Mouse (Mus musculus) MEL (cell line): ENCODE data around the gene Prickle1. TPM values are rescaled to one million over a fixed set of nuclear protein-coding genes. Genes with fewer than 3 reads are reported as not detected.

Experiments
- DNase-seq: peaks from one replicate; pipeline ENCODE4 v3.0.0; 2011; ENCODE audit warnings: low read depth, low spot score
- H3K27ac ChIP-seq: 2 replicates; pipeline ENCODE4 v1.5.1; 2012; ENCODE audit warnings: low read depth, mild to moderate bottlenecking, control low read depth, low read length, moderate library complexity; ENCODE audit not compliant: control insufficient read depth
- H3K27me3 ChIP-seq, 2 experiments: fragments of 150-350 bp in 1 of 2; sonication (generic) in 1 of 2; 2 replicates each; pipeline ENCODE4 v1.6.1; 2012; ENCODE audit warnings: low read length in 2 of 2, mild to moderate bottlenecking in 2 of 2, improper control_type of control experiment in 1 of 2, moderate library complexity in 1 of 2; ENCODE audit not compliant: insufficient read depth in 2 of 2, control insufficient read depth in 1 of 2
- H3K36me3 ChIP-seq, 2 experiments: 2 replicates each; pipeline ENCODE4 v1.6.1; 2012 to 2014; ENCODE audit warnings: low read length in 2 of 2, improper control_type of control experiment in 1 of 2, inconsistent platforms in 1 of 2, mild to moderate bottlenecking in 1 of 2; ENCODE audit not compliant: insufficient read depth in 2 of 2, control insufficient read depth in 1 of 2
- H3K4me1 ChIP-seq, 2 experiments: fragments of 150-350 bp in 1 of 2; sonication (generic) in 1 of 2; 2 replicates each; pipeline ENCODE4 v1.6.1; 2012; ENCODE audit warnings: low read length in 2 of 2, improper control_type of control experiment in 1 of 2, mild to moderate bottlenecking in 1 of 2; ENCODE audit not compliant: insufficient read depth in 2 of 2, control insufficient read depth in 1 of 2
- H3K4me3 ChIP-seq, 2 experiments: fragments of 150-350 bp in 1 of 2; sonication (generic) in 1 of 2; 2 replicates each; pipeline ENCODE4 v1.5.1; 2012; ENCODE audit warnings: low read depth in 2 of 2, low read length in 2 of 2, mild to moderate bottlenecking in 2 of 2, moderate library complexity in 2 of 2, control low read depth in 1 of 2, improper control_type of control experiment in 1 of 2; ENCODE audit not compliant: control insufficient read depth in 1 of 2, insufficient read depth in 1 of 2
- H3K79me2 ChIP-seq: 2 replicates; pipeline ENCODE4 v1.6.1; 2012; ENCODE audit warnings: mild to moderate bottlenecking, low read length, moderate library complexity; ENCODE audit not compliant: control insufficient read depth, poor library complexity, insufficient read depth
- H3K9ac ChIP-seq: 2 replicates; pipeline ENCODE4 v1.6.1; 2012; ENCODE audit warnings: low read depth, mild to moderate bottlenecking, control low read depth, low read length, moderate library complexity; ENCODE audit not compliant: control insufficient read depth, poor library complexity, severe bottlenecking
- H3K9me3 ChIP-seq: fragments of 150-350 bp; sonication (generic); replicated peaks from 2 replicates; pipeline ENCODE4 v1.6.1; 2012; ENCODE audit warnings: mild to moderate bottlenecking, low read length, improper control_type of control experiment, moderate library complexity; ENCODE audit not compliant: insufficient read depth
- CHD1 ChIP-seq: IDR thresholded peaks from 2 replicates; pipeline ENCODE4 v1.6.1; 2012; ENCODE audit warnings: low read depth, mild to moderate bottlenecking, inconsistent platforms, low read length, improper control_type of control experiment
- CHD2 ChIP-seq: IDR thresholded peaks from 2 replicates; pipeline ENCODE4 v1.6.1; 2011; ENCODE audit warnings: low read length, improper control_type of control experiment
- CTCF ChIP-seq, 3 experiments: IDR thresholded peaks in 2 of 3; conservative IDR thresholded peaks in 1 of 3; 2 replicates each; pipeline ENCODE4 v1.5.1; 2011 to 2012; ENCODE audit warnings: low read length in 3 of 3, low read depth in 2 of 3, mild to moderate bottlenecking in 2 of 3, improper control_type of control experiment in 1 of 3, inconsistent platforms in 1 of 3, mixed read lengths in 1 of 3, moderate library complexity in 1 of 3; ENCODE audit not compliant: control insufficient read depth in 1 of 3, insufficient read depth in 1 of 3, poor library complexity in 1 of 3, severe bottlenecking in 1 of 3
- EP300 ChIP-seq, 2 experiments: IDR thresholded peaks; 2 replicates each; pipeline ENCODE4 v1.6.1; 2011; ENCODE audit warnings: improper control_type of control experiment in 2 of 2, low read length in 2 of 2, low read depth in 1 of 2, mild to moderate bottlenecking in 1 of 2
- KAT2A ChIP-seq: conservative IDR thresholded peaks from 2 replicates; pipeline ENCODE4 v1.6.1; 2012; ENCODE audit warnings: low read depth, low read length, improper control_type of control experiment, inconsistent platforms
- MAX ChIP-seq: IDR thresholded peaks from 2 replicates; pipeline ENCODE4 v1.6.1; 2011; ENCODE audit warnings: low read length, improper control_type of control experiment
- MAZ ChIP-seq: IDR thresholded peaks from 2 replicates; pipeline ENCODE4 v1.6.1; 2012; ENCODE audit warnings: low read depth, mild to moderate bottlenecking, inconsistent platforms, low read length, improper control_type of control experiment
- MEF2A ChIP-seq: IDR thresholded peaks from 2 replicates; pipeline ENCODE4 v1.6.1; 2014; ENCODE audit warnings: low read depth, mild to moderate bottlenecking, inconsistent platforms, low read length, improper control_type of control experiment; ENCODE audit not compliant: poor library complexity, insufficient replicate concordance, severe bottlenecking; ENCODE audit errors: extremely low read depth
- MXI1 ChIP-seq: IDR thresholded peaks from 2 replicates; pipeline ENCODE4 v1.6.1; 2011; ENCODE audit warnings: mild to moderate bottlenecking, low read depth, low read length, improper control_type of control experiment
- MYB ChIP-seq: IDR thresholded peaks from 2 replicates; pipeline ENCODE4 v1.6.1; 2011; ENCODE audit warnings: mild to moderate bottlenecking, low read depth, low read length, improper control_type of control experiment
- MYC ChIP-seq: IDR thresholded peaks from 2 replicates; pipeline ENCODE4 v1.6.1; 2011; ENCODE audit warnings: low read depth, mild to moderate bottlenecking, low read length, improper control_type of control experiment, moderate library complexity
- POLR2A ChIP-seq, 2 experiments: IDR thresholded peaks; 2 replicates each; pipeline ENCODE4 v1.6.1; 2011 to 2012; ENCODE audit warnings: low read length in 2 of 2, mild to moderate bottlenecking in 2 of 2, control low read depth in 1 of 2, improper control_type of control experiment in 1 of 2, low read depth in 1 of 2, moderate library complexity in 1 of 2; ENCODE audit not compliant: control insufficient read depth in 1 of 2, insufficient read depth in 1 of 2, poor library complexity in 1 of 2
- RAD21 ChIP-seq: IDR thresholded peaks from 2 replicates; pipeline ENCODE4 v1.6.1; 2011; ENCODE audit warnings: mild to moderate bottlenecking, low read depth, low read length, improper control_type of control experiment
- RCOR1 ChIP-seq: IDR thresholded peaks from 2 replicates; pipeline ENCODE4 v1.6.1; 2012; ENCODE audit warnings: low read depth, mild to moderate bottlenecking, inconsistent platforms, low read length, improper control_type of control experiment
- SMC3 ChIP-seq: IDR thresholded peaks from 2 replicates; pipeline ENCODE4 v1.6.1; 2011; ENCODE audit warnings: low read depth, low read length, improper control_type of control experiment
- USF2 ChIP-seq, 2 experiments: IDR thresholded peaks; 2 replicates each; pipeline ENCODE4 v1.6.1; 2011 to 2012; ENCODE audit warnings: improper control_type of control experiment in 2 of 2, low read length in 2 of 2, borderline replicate concordance in 1 of 2, inconsistent platforms in 1 of 2, low read depth in 1 of 2, mild to moderate bottlenecking in 1 of 2; ENCODE audit not compliant: insufficient read depth in 1 of 2
- ZC3H11A ChIP-seq: IDR thresholded peaks from 2 replicates; pipeline ENCODE4 v1.6.1; 2012; ENCODE audit warnings: low read depth, mild to moderate bottlenecking, inconsistent platforms, low read length, improper control_type of control experiment
- ZKSCAN1 ChIP-seq: IDR thresholded peaks from 2 replicates; pipeline ENCODE4 v1.6.1; 2012; ENCODE audit warnings: low read depth, mild to moderate bottlenecking, inconsistent platforms, low read length, improper control_type of control experiment, moderate library complexity
- ZNF384 ChIP-seq: IDR thresholded peaks from 2 replicates; pipeline ENCODE4 v1.6.1; 2012; ENCODE audit warnings: low read depth, mild to moderate bottlenecking, inconsistent platforms, low read length, improper control_type of control experiment
- polyA plus RNA-seq, 2 experiments: library from polyadenylated mRNA; stranded (reverse) in 1 of 2; unstranded in 1 of 2; fragments of >175 nt in 1 of 2; fragments of >200 nt in 1 of 2; gene quantifications; 2 replicates each; pipeline versions ENCODE4 v1.2.1 to v1.2.4; 2012; ENCODE audit warnings: low replicate concordance in 2 of 2, low read depth in 1 of 2; ENCODE audit not compliant: insufficient read length in 2 of 2, insufficient read depth in 1 of 2, missing spikeins in 1 of 2
- total RNA-seq: library from RNA; depleted of rRNA; stranded (reverse); fragments of 300-350 nt; gene quantifications from 2 replicates; pipeline ENCODE4 v1.2.3, GENCODE M21; 2012

The Prickle1 gene
- total and polyA plus RNA-seq, 3 experiments, result 0.08 TPM; not detected in 2

DNA sequence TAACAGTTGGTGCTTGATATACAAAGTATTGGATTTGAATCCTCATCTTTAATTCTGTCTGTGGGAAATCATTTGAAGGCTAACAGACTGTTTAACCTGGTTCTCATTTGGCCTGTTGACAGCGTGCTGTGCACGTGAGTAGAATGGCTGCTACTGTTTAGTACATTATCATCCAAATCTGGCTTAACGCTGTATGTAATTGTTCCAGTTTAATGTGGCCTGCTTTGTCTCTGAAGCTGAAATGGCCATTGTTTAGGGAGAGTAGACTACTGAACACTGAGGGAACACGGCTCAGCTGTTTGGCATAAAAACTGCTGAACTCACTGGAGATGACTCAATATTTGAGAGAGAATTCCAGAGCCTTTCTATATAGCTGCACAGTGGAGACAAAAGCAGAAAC is 116.2 kb downstream of the Prickle1 start:
- peaks cover 0 to 18% of the 10 kb centered on the region in 2 experiments; a peak in 3 of 4 replicates for H3K36me3 ChIP-seq
- H3K9ac ChIP-seq, result no peak overlapping the region
- no peaks in the 10 kb centered on the region for H3K27me3 ChIP-seq
- H3K79me2 ChIP-seq, result no peaks in the 10 kb centered on the region; the same call in 1 of the 2 replicates
- H3K27ac ChIP-seq, result no peak overlapping the region
- H3K4me3 ChIP-seq, result no peak overlapping the region
- DNase-seq, result no peak
- no peak for TF ChIP-seq MAZ
- no peak for TF ChIP-seq MYC
- no peak for TF ChIP-seq CTCF (IDR thresholded peaks at IDR 0.05 in 2 of 3, conservative IDR thresholded peaks at IDR 0.05 in 1 of 3; ENCODE audit: control insufficient read depth in 1 of 3, insufficient read depth in 1 of 3, low read depth in 2 of 3, low read length in 3 of 3, poor library complexity in 1 of 3, severe bottlenecking in 1 of 3)
- TF ChIP-seq SMC3, result no peak
- TF ChIP-seq CHD2, result no peak
- TF ChIP-seq MXI1, result no peak
- TF ChIP-seq MAX, result no peak
- no peak for TF ChIP-seq USF2 (IDR thresholded peaks at IDR 0.05; ENCODE audit: borderline replicate concordance in 1 of 2, insufficient read depth in 1 of 2, low read depth in 1 of 2, low read length in 2 of 2)
- no peak for TF ChIP-seq RAD21
- no peak for TF ChIP-seq KAT2A
- no peak for TF ChIP-seq EP300 (IDR thresholded peaks at IDR 0.05; ENCODE audit: low read depth in 1 of 2, low read length in 2 of 2)
- no peak for TF ChIP-seq MYB
- TF ChIP-seq POLR2A (IDR thresholded peaks at IDR 0.05; ENCODE audit: control insufficient read depth in 1 of 2, insufficient read depth in 1 of 2, low read depth in 1 of 2, low read length in 2 of 2, poor library complexity in 1 of 2), result no peak
- TF ChIP-seq ZKSCAN1, result no peak
- TF ChIP-seq RCOR1, result no peak
- TF ChIP-seq ZNF384, result no peak
- TF ChIP-seq MEF2A, result no peak
- no peak for TF ChIP-seq ZC3H11A
- TF ChIP-seq CHD1, result no peak
- TF ChIP-seq, all 39 proteins: peak for 0
- H3K4me1 ChIP-seq, result no peaks in the 10 kb centered on the region
- no peaks in the 10 kb centered on the region for H3K9me3 ChIP-seq

DNA sequence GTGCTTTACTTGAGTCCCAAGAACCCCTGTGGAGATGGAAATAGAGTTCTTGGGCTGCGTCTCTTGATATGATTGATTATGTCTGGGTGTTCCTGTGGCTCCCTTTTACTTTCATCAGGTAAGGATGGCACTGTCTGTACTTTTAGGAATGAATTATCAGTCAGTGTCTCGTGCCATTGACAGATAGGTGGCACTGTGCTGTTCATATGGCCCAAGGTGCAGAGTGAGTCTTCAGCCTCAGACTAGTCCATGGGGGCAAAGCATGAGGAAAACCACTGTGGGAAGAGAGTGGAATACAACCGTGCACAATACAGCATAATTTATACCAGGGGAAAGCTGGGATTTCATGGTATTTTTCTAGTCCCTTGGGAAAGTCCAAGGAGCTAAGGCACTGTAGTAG is 117.0 kb downstream of the Prickle1 start:
- Histone ChIP-seq H3K79me2 (no peaks in the 10 kb centered on the region; the same call in 1 of the 2 replicates), H3K27ac (no peak overlapping the region), H3K9me3 (no peaks in the 10 kb centered on the region), H3K4me1 (no peaks in the 10 kb centered on the region), H3K36me3 (peaks cover 0 to 18% of the 10 kb centered on the region in 2 experiments; a peak in 3 of 4 replicates)
- no peak for DNase-seq
- no peak for TF ChIP-seq CHD2
- peak; percentile 10 to 28 (median 11); a peak in 3 of 6 replicates for TF ChIP-seq CTCF (IDR thresholded peaks at IDR 0.05 in 2 of 3, conservative IDR thresholded peaks at IDR 0.05 in 1 of 3; ENCODE audit: control insufficient read depth in 1 of 3, insufficient read depth in 1 of 3, low read depth in 2 of 3, low read length in 3 of 3, poor library complexity in 1 of 3, severe bottlenecking in 1 of 3)
- TF ChIP-seq, all 39 proteins: peak for 1
- no peaks in the 10 kb centered on the region for H3K27me3 ChIP-seq
- H3K4me3 ChIP-seq, result no peak overlapping the region
- no peak overlapping the region for H3K9ac ChIP-seq
